Mouse (Mus musculus) heart, postnatal 0 days (tissue): ENCODE results near the gene Fxr1. TPM values are rescaled to one million over a fixed set of nuclear protein-coding genes. Genes with fewer than 3 reads are reported as not detected.
A peak's percentile ranks its signal among the peaks of the same experiment; 100 is the strongest.

Experiments used
- ATAC-seq: fragments of 200-750 bp; cut with Nextera tagmentation; 2 replicates; pipeline ENCODE4 v1.8.0; 2017; ENCODE audit warnings: low read depth, moderate number of reproducible peaks, moderate library complexity; ENCODE audit not compliant: insufficient read depth
- DNase-seq: peaks from one replicate; pipeline ENCODE4 v3.0.0-alpha.2; 2016; ENCODE audit warnings: low spot score
- H3K27ac ChIP-seq: fragments of 300-500 bp; sonication (generic); 2 replicates; pipeline ENCODE4 v1.5.1; 2014; ENCODE audit warnings: low read depth, mild to moderate bottlenecking
- H3K27me3 ChIP-seq: fragments of 300-500 bp; sonication (generic); 2 replicates; pipeline ENCODE4 v1.6.1; 2014; ENCODE audit warnings: low read length, mixed read lengths; ENCODE audit not compliant: control insufficient read depth, insufficient read depth
- H3K36me3 ChIP-seq: fragments of 300-500 bp; sonication (generic); replicated peaks from 2 replicates; pipeline ENCODE4 v1.6.1; 2014; ENCODE audit warnings: low read length, mixed read lengths; ENCODE audit not compliant: control insufficient read depth, insufficient read depth
- H3K4me1 ChIP-seq: fragments of 300-500 bp; sonication (generic); 2 replicates; pipeline ENCODE4 v1.6.1; 2014; ENCODE audit warnings: antibody characterized with exemption; ENCODE audit not compliant: control insufficient read depth, insufficient read depth
- H3K4me2 ChIP-seq: fragments of 300-500 bp; sonication (generic); 2 replicates; pipeline ENCODE4 v1.6.1; 2014; ENCODE audit warnings: low read depth, mild to moderate bottlenecking, low read length, moderate library complexity
- H3K4me3 ChIP-seq: fragments of 300-500 bp; sonication (generic); 2 replicates; pipeline ENCODE4 v1.5.1; 2014; ENCODE audit warnings: low read depth, low read length
- H3K9ac ChIP-seq: fragments of 300-500 bp; sonication (generic); replicated peaks from 2 replicates; pipeline ENCODE4 v1.6.1; 2014; ENCODE audit warnings: low read depth, low read length, mixed read lengths
- H3K9me3 ChIP-seq: fragments of 300-500 bp; sonication (generic); replicated peaks from 2 replicates; pipeline ENCODE4 v1.6.1; 2016; ENCODE audit warnings: low read length; ENCODE audit not compliant: control insufficient read depth
- CTCF ChIP-seq: IDR thresholded peaks from 2 replicates; pipeline ENCODE4 v1.5.1; 2016; ENCODE audit warnings: antibody characterized with exemption, control low read depth, low read depth
- EP300 ChIP-seq: IDR thresholded peaks from 2 replicates; pipeline ENCODE4 v1.6.1; 2016; ENCODE audit warnings: antibody characterized with exemption, low read depth
- WGBS: fragments of 180-500 bp; shearing (Covaris S2); extraction: QIAGEN DNeasy Blood & Tissue Kit; methylation state at CpG from one replicate; pipeline ENCODE4 v1.1.7; 2014; 5-methylcytosine and 5-hydroxymethylcytosine counted together
- polyA plus RNA-seq: library from polyadenylated mRNA; unstranded; fragments of >200 nt; fragmentation: Nextera tagmentation; extraction: Ambion mirVana; gene quantifications from 2 replicates; pipeline ENCODE4 v1.2.1, GENCODE M21; 2015
- total RNA-seq: library from RNA; depleted of rRNA; stranded (reverse); fragments of >200 nt; gene quantifications from 2 replicates; pipeline ENCODE4 v1.2.3, GENCODE M21; 2014; ENCODE audit warnings: low replicate concordance

Gene Fxr1
- total and polyA plus RNA-seq, 2 experiments from 2014 or later, result 71.1 to 71.5 TPM

DNA sequence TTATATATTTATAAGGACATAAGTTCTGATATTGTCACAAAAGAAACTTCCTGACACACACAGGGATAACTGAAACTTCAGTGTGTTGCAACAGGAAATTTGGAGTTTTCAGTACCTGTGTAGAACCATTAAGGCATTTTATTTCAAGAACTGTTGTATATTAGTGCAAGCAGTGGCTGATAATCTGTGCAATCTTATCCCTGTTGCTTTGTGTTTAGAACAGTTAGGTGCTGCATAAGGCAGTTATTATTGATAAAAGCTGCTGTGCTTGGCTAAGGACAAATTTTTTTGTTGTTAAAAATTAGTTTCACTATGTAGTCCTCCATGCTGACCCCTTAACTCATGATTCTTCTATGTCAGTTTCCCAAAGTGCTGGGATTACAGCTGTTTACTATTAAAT, 9.2 kb downstream of the Fxr1 start:
- Histone ChIP-seq H3K27me3 (no peaks in the 10 kb centered on the region), H3K4me2 (no peak overlapping the region), H3K4me3 (no peak overlapping the region), H3K4me1 (peaks cover 16% of the 10 kb centered on the region), H3K36me3 (no peaks in the 10 kb centered on the region), H3K27ac (no peak overlapping the region), H3K9ac (no peak overlapping the region), H3K9me3 (no peaks in the 10 kb centered on the region)
- TF ChIP-seq EP300, result no peak
- no peak for TF ChIP-seq CTCF
- ATAC-seq, result no peak
- DNase-seq, result no peak

DNA sequence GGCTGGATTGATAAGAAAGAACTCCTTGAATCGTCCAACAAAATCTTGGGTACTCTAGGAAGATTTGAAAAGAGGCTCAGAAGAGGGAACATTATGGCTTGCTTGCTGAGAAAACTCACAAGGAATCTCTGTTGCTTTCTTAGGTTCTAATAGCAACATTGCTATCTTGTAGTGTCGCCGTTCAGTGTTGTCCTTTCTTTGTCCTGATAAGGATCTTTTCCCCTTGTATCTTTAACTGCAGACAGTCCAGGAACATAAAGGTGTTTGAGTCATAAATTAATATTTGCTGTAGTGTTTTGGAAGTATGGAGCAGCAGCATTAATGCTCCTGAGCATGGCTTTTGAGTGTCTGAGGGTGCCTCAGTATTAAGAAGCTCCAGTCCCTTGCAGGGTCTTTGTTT, 10.9 kb downstream of the Fxr1 start:
- Histone ChIP-seq H3K4me1 (peaks cover 15% of the 10 kb centered on the region), H3K27ac (no peak overlapping the region), H3K36me3 (no peaks in the 10 kb centered on the region), H3K4me3 (no peak overlapping the region), H3K9ac (no peak overlapping the region), H3K27me3 (no peaks in the 10 kb centered on the region), H3K4me2 (no peak overlapping the region), H3K9me3 (no peaks in the 10 kb centered on the region)
- WGBS, result 41% methylated on average over 3 of the region's 3 CpGs
- TF ChIP-seq CTCF (no peak), EP300 (no peak)
- DNase-seq (no peak), ATAC-seq (no peak)

- no peak for ATAC-seq
- H3K36me3 ChIP-seq, result no peaks in the 10 kb centered on the region
- no peak overlapping the region for H3K4me3 ChIP-seq
- no peak for DNase-seq
- no peaks in the 10 kb centered on the region for H3K27me3 ChIP-seq
- H3K4me2 ChIP-seq, result no peak overlapping the region
- 53% methylated on average over 3 of the region's 3 CpGs for WGBS
- peaks cover 28% of the 10 kb centered on the region for H3K4me1 ChIP-seq
- 0 out of 2 replicates have a peak overlapping the region, but pooled peaks have one; percentile 2 for H3K27ac ChIP-seq
- no peaks in the 10 kb centered on the region for H3K9me3 ChIP-seq
- no peak overlapping the region for H3K9ac ChIP-seq
- TF ChIP-seq EP300 (no peak), CTCF (no peak)
Observed at GRCm38 (mm10) chr3:34033720-34034364, 14.1 kb downstream of the Fxr1 start.

DNA sequence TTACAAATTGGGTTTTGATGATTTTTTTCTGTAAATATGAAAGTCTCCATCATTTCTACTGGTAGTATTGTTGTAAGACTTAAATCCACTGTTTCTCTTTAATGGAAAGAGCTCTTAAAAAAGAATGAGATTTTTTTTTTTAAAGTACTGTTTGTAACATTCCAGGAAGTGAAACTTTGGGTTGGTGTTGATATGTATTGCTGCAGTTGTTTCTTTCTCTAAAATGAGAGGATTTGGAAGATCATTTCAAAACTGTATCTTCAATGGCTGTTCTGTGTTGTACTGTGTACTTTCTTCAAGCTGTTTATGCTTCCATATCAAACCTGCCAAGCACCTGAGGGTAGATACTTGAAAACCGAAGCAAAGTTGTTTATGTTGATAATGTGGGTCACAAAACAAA, 15.1 kb downstream of the Fxr1 start:
- Histone ChIP-seq H3K36me3 (no peaks in the 10 kb centered on the region), H3K4me1 (peaks cover 34% of the 10 kb centered on the region), H3K27ac (no peak overlapping the region; the same call in 1 of the 2 replicates), H3K27me3 (no peaks in the 10 kb centered on the region), H3K4me2 (no peak overlapping the region), H3K9ac (no peak overlapping the region), H3K4me3 (no peak overlapping the region), H3K9me3 (no peaks in the 10 kb centered on the region)
- ATAC-seq (no peak), DNase-seq (no peak)
- WGBS, result 52% methylated on average over 1 of the region's 1 CpGs
- no peak for TF ChIP-seq CTCF
- TF ChIP-seq EP300, result no peak

DNA sequence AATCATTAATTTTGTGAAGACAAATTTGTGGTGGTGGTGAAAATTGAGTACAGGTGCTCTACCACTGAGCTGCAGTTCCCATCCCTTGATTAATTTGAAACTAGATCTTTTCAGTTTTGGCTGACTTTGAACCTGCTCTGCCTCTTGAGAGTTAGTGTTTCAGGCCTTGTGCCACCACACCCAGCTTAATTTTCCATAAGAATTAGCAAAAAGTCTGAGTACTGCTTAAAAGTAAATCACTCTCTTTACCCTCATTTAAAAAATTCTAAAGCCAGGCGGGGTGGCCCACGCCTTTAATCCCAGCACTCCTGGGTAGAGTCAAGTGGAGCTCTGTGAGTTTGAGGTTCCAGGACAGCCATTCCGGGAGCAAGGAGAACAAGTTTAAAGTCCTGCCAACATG, 16.0 kb downstream of the Fxr1 start:
- Histone ChIP-seq H3K4me1 (peaks cover 38% of the 10 kb centered on the region), H3K36me3 (no peaks in the 10 kb centered on the region), H3K4me3 (no peak overlapping the region), H3K9ac (no peak overlapping the region), H3K27ac (no peak overlapping the region), H3K9me3 (no peaks in the 10 kb centered on the region), H3K4me2 (no peak overlapping the region), H3K27me3 (no peaks in the 10 kb centered on the region)
- ATAC-seq, result no peak
- no peak for DNase-seq
- 88% methylated on average over 3 of the region's 3 CpGs for WGBS
- TF ChIP-seq CTCF (no peak), EP300 (no peak)

GRCm38 (mm10) chr3:34041990-34042389, 22.2 kb downstream of the Fxr1 start:
- no peaks in the 10 kb centered on the region for H3K9me3 ChIP-seq
- H3K4me2 ChIP-seq, result no peak overlapping the region
- WGBS, result 88% methylated on average over 4 of the region's 4 CpGs
- no peaks in the 10 kb centered on the region for H3K27me3 ChIP-seq
- H3K9ac ChIP-seq, result no peak overlapping the region
- peaks cover 25% of the 10 kb centered on the region for H3K4me1 ChIP-seq
- TF ChIP-seq EP300 (no peak), CTCF (no peak)
- no peak overlapping the region for H3K4me3 ChIP-seq
- peaks cover 25% of the 10 kb centered on the region for H3K36me3 ChIP-seq
- no peak overlapping the region for H3K27ac ChIP-seq
- ATAC-seq (no peak), DNase-seq (no peak)
